Mouse (Mus musculus) heart, embryonic 16.5 days (tissue): ENCODE results near the gene Lmo3. TPM values are rescaled to one million over a fixed set of nuclear protein-coding genes. Genes with fewer than 3 reads are reported as not detected.
A peak's percentile ranks its signal among the peaks of the same experiment; 100 is the strongest.

Source experiments
- ATAC-seq: fragments of 200-750 bp; cut with Nextera tagmentation; replicated peaks from 2 replicates; pipeline ENCODE4 v1.8.0; 2017; ENCODE audit warnings: moderate number of reproducible peaks; ENCODE audit not compliant: insufficient read depth, low FRiP score; ENCODE audit errors: extremely low read depth
- H3K27ac ChIP-seq: fragments of 300-500 bp; sonication (generic); 2 replicates; pipeline ENCODE4 v1.5.1; 2014; ENCODE audit warnings: mild to moderate bottlenecking, low read length, control low read depth, moderate library complexity
- H3K27me3 ChIP-seq: fragments of 300-500 bp; sonication (generic); 2 replicates; pipeline ENCODE4 v1.6.1; 2014; ENCODE audit warnings: low read length, mixed read lengths; ENCODE audit not compliant: control insufficient read depth, insufficient read depth
- H3K36me3 ChIP-seq: fragments of 300-500 bp; sonication (generic); 2 replicates; pipeline ENCODE4 v1.6.1; 2014; ENCODE audit not compliant: control insufficient read depth, insufficient read depth
- H3K4me1 ChIP-seq: fragments of 300-500 bp; sonication (generic); 2 replicates; pipeline ENCODE4 v1.6.1; 2014; ENCODE audit warnings: low read length, mixed read lengths; ENCODE audit not compliant: control insufficient read depth, insufficient read depth
- H3K4me2 ChIP-seq: fragments of 300-500 bp; sonication (generic); 2 replicates; pipeline ENCODE4 v1.6.1; 2014; ENCODE audit warnings: low read depth, mild to moderate bottlenecking, control low read depth, low read length
- H3K4me3 ChIP-seq: fragments of 300-500 bp; sonication (generic); 2 replicates; pipeline ENCODE4 v1.5.1; 2014; ENCODE audit warnings: mild to moderate bottlenecking, control low read depth, low read length
- H3K9ac ChIP-seq: fragments of 300-500 bp; sonication (generic); 2 replicates; pipeline ENCODE4 v1.6.1; 2014; ENCODE audit warnings: low read length, control low read depth
- H3K9me3 ChIP-seq: fragments of 300-500 bp; sonication (generic); replicated peaks from 2 replicates; pipeline ENCODE4 v1.6.1; 2016; ENCODE audit warnings: low read length; ENCODE audit not compliant: control insufficient read depth
- WGBS: fragments of 180-500 bp; shearing (Covaris S2); extraction: QIAGEN DNeasy Blood & Tissue Kit; methylation state at CpG from one replicate; pipeline ENCODE4 v1.1.7; 2014; 5-methylcytosine and 5-hydroxymethylcytosine counted together
- polyA plus RNA-seq: library from polyadenylated mRNA; unstranded; fragments of >200 nt; fragmentation: Nextera tagmentation; extraction: Ambion mirVana; gene quantifications from 2 replicates; pipeline ENCODE4 v1.2.1, GENCODE M21; 2015

The Lmo3 gene
- polyA plus RNA-seq, 1 experiment from 2014 or later = 2.0 TPM

GRCm38 (mm10) chr6:138419871-138420535 is 161.8 kb downstream of the Lmo3 start:
- H3K27me3 ChIP-seq = peaks cover 2% of the 10 kb centered on the region; the same call in 1 of the 2 replicates
- no peak overlapping the region for H3K27ac ChIP-seq
- H3K9ac ChIP-seq = no peak overlapping the region
- no peaks in the 10 kb centered on the region for H3K36me3 ChIP-seq
- H3K4me3 ChIP-seq = no peak overlapping the region
- no peaks in the 10 kb centered on the region for H3K9me3 ChIP-seq
- peak overlapping the region; percentile 92 for H3K4me2 ChIP-seq
- peaks cover 16% of the 10 kb centered on the region for H3K4me1 ChIP-seq
- WGBS = 59% methylated on average over 8 of the region's 8 CpGs
- no peak for ATAC-seq

- Histone ChIP-seq H3K9me3 (no peaks in the 10 kb centered on the region), H3K4me3 (no peak overlapping the region), H3K27me3 (no peaks in the 10 kb centered on the region), H3K9ac (no peak overlapping the region), H3K4me1 (no peaks in the 10 kb centered on the region), H3K36me3 (no peaks in the 10 kb centered on the region), H3K27ac (no peak overlapping the region), H3K4me2 (no peak overlapping the region)
- ATAC-seq = no peak
- WGBS = 81% methylated on average over 3 of the region's 3 CpGs
Observed at GRCm38 (mm10) chr6:138412075-138412474, 169.7 kb downstream of the Lmo3 start.

GRCm38 (mm10) chr6:138402031-138402430 is 179.7 kb downstream of the Lmo3 start:
- Histone ChIP-seq H3K4me1 (no peaks in the 10 kb centered on the region), H3K4me3 (no peak overlapping the region), H3K27ac (no peak overlapping the region), H3K27me3 (no peaks in the 10 kb centered on the region), H3K9ac (no peak overlapping the region), H3K4me2 (no peak overlapping the region), H3K36me3 (no peaks in the 10 kb centered on the region), H3K9me3 (no peaks in the 10 kb centered on the region)
- 72% methylated on average over 6 of the region's 6 CpGs for WGBS
- no peak for ATAC-seq

- Histone ChIP-seq H3K4me3 (no peak overlapping the region), H3K36me3 (no peaks in the 10 kb centered on the region), H3K27me3 (no peaks in the 10 kb centered on the region), H3K27ac (no peak overlapping the region), H3K4me2 (no peak overlapping the region), H3K9me3 (no peaks in the 10 kb centered on the region), H3K4me1 (no peaks in the 10 kb centered on the region), H3K9ac (no peak overlapping the region)
- WGBS = 87% methylated on average over 1 of the region's 1 CpGs
- no peak for ATAC-seq
Observed at GRCm38 (mm10) chr6:138398836-138399235, 182.9 kb downstream of the Lmo3 start.

DNA sequence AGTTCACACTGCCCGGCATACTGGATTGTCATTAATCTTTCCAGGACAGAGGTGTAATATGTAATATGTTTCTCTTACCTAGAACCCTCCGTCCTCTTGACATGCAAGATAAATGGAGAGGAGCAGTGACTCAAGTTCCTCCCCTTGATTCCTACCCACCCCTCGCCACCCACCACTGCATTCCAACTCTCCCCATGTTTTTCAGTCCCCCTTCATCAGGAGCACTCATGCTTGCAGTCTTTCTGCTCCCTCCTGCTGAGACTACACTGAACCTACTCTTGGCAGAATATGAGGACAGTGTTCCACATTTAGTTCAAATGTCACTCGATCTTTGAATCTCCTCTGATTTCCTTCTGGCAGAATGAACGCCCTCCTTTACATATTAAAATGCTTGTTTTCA is 190.7 kb downstream of the Lmo3 start:
- 69% methylated on average over 5 of the region's 5 CpGs for WGBS
- Histone ChIP-seq H3K4me1 (no peaks in the 10 kb centered on the region), H3K9me3 (no peaks in the 10 kb centered on the region), H3K27ac (no peak overlapping the region), H3K27me3 (no peaks in the 10 kb centered on the region), H3K4me3 (no peak overlapping the region), H3K36me3 (no peaks in the 10 kb centered on the region), H3K9ac (no peak overlapping the region), H3K4me2 (no peak overlapping the region)
- no peak for ATAC-seq

GRCm38 (mm10) chr6:138388168-138388936 is 193.4 kb downstream of the Lmo3 start:
- H3K9ac ChIP-seq = no peak overlapping the region
- no peaks in the 10 kb centered on the region for H3K4me1 ChIP-seq
- no peak overlapping the region for H3K4me2 ChIP-seq
- H3K4me3 ChIP-seq = no peak overlapping the region
- no peaks in the 10 kb centered on the region for H3K27me3 ChIP-seq
- H3K36me3 ChIP-seq = no peaks in the 10 kb centered on the region
- 67% methylated on average over 18 of the region's 18 CpGs for WGBS
- ATAC-seq = no peak
- H3K9me3 ChIP-seq = no peaks in the 10 kb centered on the region
- H3K27ac ChIP-seq = no peak overlapping the region

DNA sequence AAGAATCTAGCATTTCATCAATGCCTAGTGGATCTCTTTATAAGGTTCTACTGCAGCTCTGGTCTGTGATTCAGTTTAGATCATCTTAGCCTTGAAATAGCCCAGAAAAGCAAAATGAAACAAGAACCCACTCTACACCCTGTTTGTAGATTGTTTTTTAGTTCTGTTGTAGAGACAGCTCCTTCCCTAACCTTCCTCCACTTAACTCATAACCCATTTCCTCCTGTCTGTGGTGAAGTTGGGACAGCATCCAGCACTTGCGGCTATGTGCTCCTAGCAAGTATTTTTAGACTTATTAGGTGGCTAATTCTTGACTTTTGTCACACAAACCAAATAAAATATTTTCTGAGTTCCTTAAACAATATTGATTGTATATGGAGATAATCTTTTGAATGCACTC is 198.6 kb downstream of the Lmo3 start:
- Histone ChIP-seq H3K4me1 (no peaks in the 10 kb centered on the region), H3K4me2 (no peak overlapping the region), H3K9ac (no peak overlapping the region), H3K9me3 (no peaks in the 10 kb centered on the region), H3K27me3 (no peaks in the 10 kb centered on the region), H3K27ac (no peak overlapping the region), H3K36me3 (no peaks in the 10 kb centered on the region), H3K4me3 (no peak overlapping the region)
- ATAC-seq = no peak
- 53% methylated on average over 1 of the region's 1 CpGs for WGBS

DNA sequence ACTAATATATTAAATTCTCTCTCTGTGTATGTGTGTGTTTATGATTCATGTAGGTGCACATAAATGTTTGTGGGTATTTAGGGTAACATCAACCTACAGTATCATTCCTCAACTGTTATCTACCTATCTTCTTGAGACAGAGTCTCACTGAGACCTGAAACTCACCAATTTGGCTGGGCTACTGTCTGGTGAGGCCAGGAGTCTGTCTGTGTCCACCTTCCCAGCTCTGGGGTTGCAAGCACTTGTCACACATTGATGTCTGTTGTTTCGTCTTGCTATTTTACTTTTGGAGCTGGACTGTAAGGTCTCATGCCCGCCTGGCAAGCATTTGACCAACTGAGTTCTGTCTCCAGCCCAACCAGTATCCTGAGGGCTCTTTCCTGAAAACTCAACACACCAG is 210.6 kb downstream of the Lmo3 start:
- Histone ChIP-seq H3K9ac (no peak overlapping the region), H3K27me3 (no peaks in the 10 kb centered on the region), H3K36me3 (no peaks in the 10 kb centered on the region), H3K27ac (no peak overlapping the region), H3K4me3 (no peak overlapping the region), H3K9me3 (no peaks in the 10 kb centered on the region), H3K4me2 (no peak overlapping the region), H3K4me1 (no peaks in the 10 kb centered on the region)
- ATAC-seq = no peak
- 77% methylated on average over 2 of the region's 2 CpGs for WGBS

- 38% methylated on average over 5 of the region's 5 CpGs for WGBS
- H3K27me3 ChIP-seq = no peaks in the 10 kb centered on the region
- H3K4me2 ChIP-seq = no peak overlapping the region
- H3K36me3 ChIP-seq = no peaks in the 10 kb centered on the region
- no peaks in the 10 kb centered on the region for H3K4me1 ChIP-seq
- H3K9ac ChIP-seq = no peak overlapping the region
- H3K9me3 ChIP-seq = no peaks in the 10 kb centered on the region
- H3K27ac ChIP-seq = no peak overlapping the region
- no peak overlapping the region for H3K4me3 ChIP-seq
- ATAC-seq = no peak
Observed at GRCm38 (mm10) chr6:138364111-138364510, 217.7 kb downstream of the Lmo3 start.
